Mouse (Mus musculus) kidney, adult 2 months (tissue): Measurements from ENCODE around the gene Slc9a8. TPM values are rescaled to one million over a fixed set of nuclear protein-coding genes. Genes with fewer than 3 reads are reported as not detected.

Source experiments
- DNase-seq: peaks from one replicate; pipeline ENCODE4 v3.0.0; 2021
- H3K27ac ChIP-seq: fragments of 200-500 bp; 2 replicates; pipeline ENCODE4 v1.5.1; 2012; ENCODE audit warnings: low read depth, low read length, control low read depth, inconsistent platforms; ENCODE audit not compliant: insufficient read depth
- H3K27me3 ChIP-seq: fragments of 200-500 bp; replicated peaks from 2 replicates; pipeline ENCODE4 v1.6.1; 2012; ENCODE audit warnings: mild to moderate bottlenecking, moderate library complexity, low read length, inconsistent platforms; ENCODE audit not compliant: control insufficient read depth, insufficient read depth
- H3K36me3 ChIP-seq: fragments of 200-500 bp; 2 replicates; pipeline ENCODE4 v1.6.1; 2012; ENCODE audit warnings: mild to moderate bottlenecking, moderate library complexity, low read length, inconsistent platforms; ENCODE audit not compliant: control insufficient read depth, insufficient read depth
- H3K4me1 ChIP-seq: fragments of 200-500 bp; 2 replicates; pipeline ENCODE4 v1.6.1; 2011; ENCODE audit warnings: low read length; ENCODE audit not compliant: control insufficient read depth, insufficient read depth
- H3K4me3 ChIP-seq: fragments of 200-500 bp; 2 replicates; pipeline ENCODE4 v1.5.1; 2011; ENCODE audit warnings: mild to moderate bottlenecking, low read depth, low read length, control low read depth; ENCODE audit not compliant: insufficient read depth
- CTCF ChIP-seq: fragments of 200-500 bp; conservative IDR thresholded peaks from 2 replicates; pipeline ENCODE4 v1.5.1; 2011; ENCODE audit warnings: low read depth, mild to moderate bottlenecking, control low read depth, low read length, moderate library complexity, mixed read lengths; ENCODE audit not compliant: insufficient read depth, insufficient read length
- POLR2A ChIP-seq: fragments of 200-500 bp; IDR thresholded peaks from one replicate; pipeline ENCODE4 v1.6.1; 2011; ENCODE audit warnings: low read depth, low read length, control low read depth
- WGBS: fragments of 180-500 bp; shearing (Covaris S2); methylation state at CpG from one replicate; pipeline ENCODE4 v1.1.7; 2018; 5-methylcytosine and 5-hydroxymethylcytosine counted together
- polyA plus RNA-seq: library from polyadenylated mRNA; depleted of rRNA; stranded (reverse); fragments of >200 nt; gene quantifications from 2 replicates; pipeline ENCODE4 v1.2.3, GENCODE M21; 2012

Gene Slc9a8
- polyA plus RNA-seq, 1 experiment, result 226 TPM

DNA sequence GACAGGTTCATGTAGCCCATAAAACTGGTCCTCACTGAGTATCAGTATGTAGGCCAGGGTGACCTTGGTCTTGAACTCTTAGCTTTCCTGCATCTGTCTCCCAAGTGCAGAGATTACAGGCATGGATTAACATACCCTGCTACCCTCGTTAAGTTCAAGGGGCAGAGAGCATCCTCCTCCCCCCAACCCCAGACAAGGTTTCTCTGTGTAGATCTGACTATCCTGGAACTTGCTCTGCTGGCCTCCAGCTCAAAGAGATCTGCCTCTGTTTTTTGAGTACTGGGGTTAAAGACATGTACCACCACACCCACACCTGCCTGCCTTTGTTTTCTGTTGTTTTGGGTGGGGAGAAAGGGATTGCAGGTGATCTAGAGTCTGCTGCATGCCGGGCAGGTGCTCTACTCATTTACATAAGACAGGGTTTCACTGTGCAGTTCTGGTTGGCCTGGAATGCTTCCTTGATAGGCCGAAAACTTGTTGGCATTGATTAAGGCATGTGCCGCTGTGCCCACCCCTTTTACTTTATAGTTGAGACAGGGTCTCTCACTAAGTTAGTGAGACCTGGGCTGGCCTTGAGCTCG is 1.6 kb downstream of the Slc9a8 start:
- Histone ChIP-seq H3K27me3 (no peaks in the 10 kb centered on the region), H3K36me3 (peaks cover 14% of the 10 kb centered on the region; the same call in 1 of the 2 replicates), H3K27ac (peak overlapping the region; percentile 99), H3K4me1 (peaks cover 11% of the 10 kb centered on the region; the same call in 1 of the 2 replicates), H3K4me3 (no peak overlapping the region)
- TF ChIP-seq POLR2A, result no peak
- TF ChIP-seq CTCF, result no peak
- DNase-seq, result no peak
- 79% methylated on average over 5 of the region's 5 CpGs for WGBS

DNA sequence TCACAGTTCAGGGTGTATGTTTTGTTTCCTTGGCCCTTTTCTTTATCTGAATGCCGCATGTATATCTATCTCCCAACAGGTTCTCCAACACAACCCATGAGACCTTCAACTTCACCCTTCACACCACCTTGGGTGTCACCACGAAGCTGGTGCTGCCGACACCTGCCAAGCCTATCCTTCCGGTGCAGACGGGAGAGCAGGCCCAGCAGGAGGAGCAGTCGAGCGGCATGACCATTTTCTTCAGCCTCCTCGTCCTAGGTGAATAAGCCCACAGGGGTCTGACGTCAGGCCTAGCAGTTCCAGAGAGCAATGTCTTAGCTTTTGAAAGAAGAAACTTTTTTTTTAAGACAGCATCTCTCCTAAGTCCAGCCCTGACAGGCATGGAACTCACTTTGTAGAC is 2.5 kb downstream of the Slc9a8 start:
- no peak for DNase-seq
- Histone ChIP-seq H3K36me3 (peaks cover 14% of the 10 kb centered on the region; the same call in 1 of the 2 replicates), H3K27me3 (no peaks in the 10 kb centered on the region), H3K4me1 (peaks cover 11% of the 10 kb centered on the region; the same call in 1 of the 2 replicates), H3K4me3 (no peak overlapping the region), H3K27ac (0 out of 2 replicates have a peak overlapping the region, but pooled peaks have one; percentile 33)
- 75% methylated on average over 9 of the region's 9 CpGs for WGBS
- TF ChIP-seq POLR2A (no peak), CTCF (no peak)

- Histone ChIP-seq H3K4me3 (no peak overlapping the region), H3K27ac (no peak overlapping the region), H3K27me3 (no peaks in the 10 kb centered on the region), H3K4me1 (peaks cover 11% of the 10 kb centered on the region; the same call in 1 of the 2 replicates), H3K36me3 (peaks cover 14% of the 10 kb centered on the region; the same call in 1 of the 2 replicates)
- no peak for TF ChIP-seq CTCF
- no peak for TF ChIP-seq POLR2A
- 84% methylated on average over 3 of the region's 3 CpGs for WGBS
- DNase-seq, result no peak
Measured at GRCm38 (mm10) chr2:167424516-167424915, 3.0 kb downstream of the Slc9a8 start.

DNA sequence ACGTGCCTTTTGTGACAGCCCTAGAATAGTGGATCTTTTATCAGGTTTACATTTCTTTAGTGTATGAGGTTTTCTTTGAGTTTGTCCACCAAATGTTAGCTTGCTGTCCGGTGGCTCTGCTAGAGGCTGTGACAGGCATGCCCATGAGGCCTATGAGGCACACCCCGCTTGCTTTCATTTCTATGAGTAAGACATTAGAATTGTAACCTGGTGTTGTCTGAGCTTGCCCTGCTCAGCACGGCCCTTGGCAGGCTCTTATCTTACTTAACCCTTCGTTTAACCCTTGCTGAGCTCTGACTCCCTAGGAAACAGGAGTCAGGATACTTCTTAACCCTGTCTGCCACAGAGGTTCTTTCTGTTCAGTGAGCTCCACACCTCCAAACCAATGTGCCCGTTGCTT is 3.9 kb downstream of the Slc9a8 start:
- 81% methylated on average over 6 of the region's 6 CpGs for WGBS
- peaks cover 14% of the 10 kb centered on the region; the same call in 1 of the 2 replicates for H3K36me3 ChIP-seq

DNA sequence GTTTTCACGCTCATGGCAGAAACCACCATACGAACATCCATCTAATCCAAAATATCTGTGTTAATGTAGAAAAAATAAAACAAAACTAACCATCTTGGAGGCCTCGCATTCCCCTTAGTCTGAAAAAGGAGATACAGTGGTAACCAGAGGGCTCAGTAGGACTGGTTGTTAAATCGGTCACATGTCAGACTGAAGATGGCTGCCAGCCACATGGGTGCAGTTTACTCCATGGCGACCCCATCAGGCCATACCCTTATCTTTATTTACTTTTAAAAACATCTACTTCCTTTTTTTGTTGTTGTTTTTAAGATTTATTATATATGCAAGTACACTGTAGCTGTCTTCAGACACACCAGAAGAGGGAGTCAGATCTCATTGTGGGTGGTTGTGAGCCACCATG is 8.1 kb downstream of the Slc9a8 start:
- peaks cover 12% of the 10 kb centered on the region; the same call in 1 of the 2 replicates for H3K36me3 ChIP-seq
- no peak overlapping the region; the same call in 1 of the 2 replicates for H3K27ac ChIP-seq
- H3K27me3 ChIP-seq, result no peaks in the 10 kb centered on the region
- 91% methylated on average over 5 of the region's 5 CpGs for WGBS
- peaks cover 10% of the 10 kb centered on the region; the same call in 1 of the 2 replicates for H3K4me1 ChIP-seq
- H3K4me3 ChIP-seq, result no peak overlapping the region
- no peak for DNase-seq
- no peak for TF ChIP-seq CTCF
- no peak for TF ChIP-seq POLR2A

More for the DNA sequence above, 3.9 kb downstream of the Slc9a8 start:
- H3K27me3 ChIP-seq, result no peaks in the 10 kb centered on the region
- peaks cover 11% of the 10 kb centered on the region; the same call in 1 of the 2 replicates for H3K4me1 ChIP-seq
- no peak overlapping the region for H3K4me3 ChIP-seq
- no peak for DNase-seq
- TF ChIP-seq POLR2A, result no peak
- no peak for TF ChIP-seq CTCF
- H3K27ac ChIP-seq, result no peak overlapping the region

GRCm38 (mm10) chr2:167430737-167431417 is 9.4 kb downstream of the Slc9a8 start:
- Histone ChIP-seq H3K27me3 (no peaks in the 10 kb centered on the region), H3K27ac (peak overlapping the region; percentile 75), H3K4me1 (peaks cover 15% of the 10 kb centered on the region; the same call in 1 of the 2 replicates), H3K36me3 (peaks cover 9% of the 10 kb centered on the region; the same call in 1 of the 2 replicates), H3K4me3 (no peak overlapping the region)
- DNase-seq, result no peak
- no peak for TF ChIP-seq POLR2A
- TF ChIP-seq CTCF, result no peak
- 73% methylated on average over 9 of the region's 9 CpGs for WGBS

DNA sequence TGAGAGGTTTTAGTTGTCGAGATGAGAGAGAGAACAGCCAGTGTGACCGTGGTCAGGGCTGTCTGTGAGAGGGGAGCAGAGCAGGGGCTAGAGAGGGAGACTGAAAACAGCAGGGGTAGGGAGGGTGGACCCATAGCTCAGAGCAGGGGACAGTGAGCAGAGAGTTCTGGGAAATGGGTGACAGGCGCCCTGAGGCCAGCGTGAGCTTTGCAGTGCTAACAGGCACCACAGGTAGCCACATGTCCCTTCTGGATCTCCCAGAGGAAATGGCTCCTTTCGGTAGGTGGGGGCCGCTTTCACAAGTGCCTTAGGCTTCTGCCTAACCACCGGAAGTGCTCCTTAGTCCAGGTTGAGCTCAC is 9.9 kb downstream of the Slc9a8 start:
- H3K27ac ChIP-seq, result peak overlapping the region; percentile 75
- H3K4me3 ChIP-seq, result no peak overlapping the region
- 79% methylated on average over 7 of the region's 7 CpGs for WGBS
- H3K4me1 ChIP-seq, result peaks cover 19% of the 10 kb centered on the region; the same call in 1 of the 2 replicates
- no peaks in the 10 kb centered on the region for H3K27me3 ChIP-seq
- no peak for DNase-seq
- H3K36me3 ChIP-seq, result peaks cover 9% of the 10 kb centered on the region; the same call in 1 of the 2 replicates
- no peak for TF ChIP-seq CTCF
- no peak for TF ChIP-seq POLR2A
